Mouse (Mus musculus) G1E (cell line): ENCODE results near the gene Txlng.

Experiments used
- CTCF ChIP-seq: IDR thresholded peaks from 2 replicates; pipeline ENCODE4 v1.5.1; 2012; ENCODE audit warnings: low read depth, low read length, inconsistent platforms, mixed read lengths
- GATA1 ChIP-seq: IDR thresholded peaks from 2 replicates; pipeline ENCODE4 v1.6.1; 2012; ENCODE audit warnings: borderline replicate concordance, low read length, inconsistent platforms, mixed read lengths

DNA sequence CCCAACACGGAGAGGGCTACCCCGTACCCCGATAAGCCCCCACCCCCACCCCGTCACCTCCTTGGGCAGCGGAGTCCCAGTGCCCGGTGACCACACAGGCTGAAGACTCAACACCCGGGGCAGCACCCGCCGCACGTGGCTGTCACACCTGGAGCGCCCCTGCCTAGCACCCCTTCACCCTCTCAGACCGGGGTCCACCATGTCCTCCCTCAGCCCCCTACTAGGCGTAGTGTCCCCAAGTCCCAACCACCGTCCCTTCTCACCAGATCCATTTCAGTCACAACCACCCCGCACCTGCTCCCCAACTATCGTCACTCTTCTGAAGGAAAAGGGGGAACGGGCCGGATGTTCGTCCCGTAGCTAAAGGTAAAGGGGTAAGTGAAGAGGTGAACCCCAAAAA is 471 bp downstream of the Txlng start:
- TF ChIP-seq CTCF: no peak
- no peak for TF ChIP-seq GATA1
